Mouse (Mus musculus): ENCODE measurements around the gene Gm21964. TPM values are rescaled to one million over a fixed set of nuclear protein-coding genes. Genes with fewer than 3 reads are reported as not detected.

Gm21964 gene
- not detected in 2 replicates for polyA plus RNA-seq (2016; fragmentation: Nextera tagmentation; extraction: Ambion mirVana)

DNA sequence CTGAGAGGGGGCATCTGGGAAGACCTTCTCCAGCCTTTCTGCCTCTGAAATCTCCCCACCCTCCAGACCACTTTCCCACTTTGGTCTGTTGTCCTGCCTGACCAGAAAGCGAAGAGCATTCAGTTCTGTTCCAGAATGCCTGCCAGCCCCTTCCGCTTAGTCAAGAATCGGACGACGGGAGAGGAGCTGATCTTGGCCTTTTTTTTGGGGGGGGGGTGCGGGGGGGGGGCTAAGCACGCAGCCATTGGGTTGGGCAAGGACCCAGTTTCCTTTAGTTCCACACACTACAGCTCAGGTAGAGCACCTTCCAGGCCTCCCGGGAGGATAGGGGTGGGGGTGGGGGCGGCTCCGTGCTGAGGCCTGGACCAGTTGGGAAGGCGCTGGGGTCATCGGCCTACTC lies at the start of gene Gm21964:
TSS of gene Gm21964 (plus strand) at position 301 of the 400 bp plus-strand sequence.
- no peaks in the 10 kb centered on the region for H3K9me3 ChIP-seq
- no peaks in the 10 kb centered on the region for H3K4me1 ChIP-seq
- H3K4me3 ChIP-seq: no peak within 1 kb of the TSS
- 75% methylated on average over 12 of the region's 12 CpGs for WGBS
- DNase-seq (ENCODE audit: low spot score): no peak
- H3K36me3 ChIP-seq: no peaks in the 10 kb centered on the region
- H3K27me3 ChIP-seq (ENCODE audit: insufficient read depth, poor library complexity, severe bottlenecking): no peaks in the 10 kb centered on the region
- no peak within 1 kb of the TSS for H3K27ac ChIP-seq

DNA sequence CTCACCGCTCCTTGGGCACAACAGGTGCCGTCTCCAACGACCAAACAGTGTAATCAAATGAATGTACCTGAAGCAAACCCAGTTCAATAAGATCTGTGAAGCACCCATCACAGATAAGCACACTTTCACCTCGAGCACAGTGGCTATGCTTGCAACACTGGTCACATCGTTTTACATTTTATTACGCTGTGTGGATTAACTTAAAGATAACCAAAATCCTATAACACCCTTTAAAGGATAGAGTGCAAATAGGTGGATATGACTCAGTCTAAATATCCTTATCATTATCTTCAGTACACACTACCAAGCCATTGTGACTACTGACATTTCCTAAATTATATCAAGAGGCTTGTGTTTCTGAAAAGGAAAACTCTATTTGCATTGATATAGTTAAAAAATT lies 49.8 kb upstream of the Gm21964 start:
- no peaks in the 10 kb centered on the region; the same call in 1 of the 2 replicates for H3K27me3 ChIP-seq (ENCODE audit: insufficient read depth, poor library complexity, severe bottlenecking)
- no peaks in the 10 kb centered on the region for H3K36me3 ChIP-seq
- H3K27ac ChIP-seq: no peak overlapping the region
- 72% methylated on average over 6 of the region's 6 CpGs for whole genome bisulfite sequencing
- no peak overlapping the region for H3K4me3 ChIP-seq
- H3K4me1 ChIP-seq: no peaks in the 10 kb centered on the region
- no peaks in the 10 kb centered on the region for H3K9me3 ChIP-seq
- no peak for DNase-seq (ENCODE audit: low spot score)

DNA sequence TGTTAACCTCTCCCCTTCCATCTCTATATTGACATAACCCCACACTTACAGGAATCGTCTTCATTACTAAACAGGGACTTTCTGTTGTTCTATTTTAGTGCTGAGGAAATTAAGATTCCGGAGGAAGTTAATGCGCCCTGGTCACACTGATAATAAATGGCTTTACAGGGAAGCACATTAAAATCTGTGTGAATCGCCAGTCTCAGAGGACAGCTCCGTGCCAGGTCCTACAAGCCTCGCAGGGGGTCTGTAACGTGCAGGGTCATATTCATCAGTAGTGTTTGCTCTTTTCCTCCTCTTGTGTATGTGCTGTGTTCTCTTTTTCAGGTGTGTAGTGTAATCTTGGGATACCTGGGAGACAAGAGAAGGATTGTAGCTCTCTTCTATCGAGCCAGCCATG lies 42.8 kb upstream of the Gm21964 start:
- Histone ChIP-seq H3K27ac (no peak overlapping the region), H3K36me3 (no peaks in the 10 kb centered on the region), H3K4me3 (no peak overlapping the region), H3K27me3 (ENCODE audit: insufficient read depth, poor library complexity, severe bottlenecking) (peaks cover 8% of the 10 kb centered on the region; the same call in 1 of the 2 replicates), H3K9me3 (no peaks in the 10 kb centered on the region), H3K4me1 (no peaks in the 10 kb centered on the region)
- WGBS: 79% methylated on average over 8 of the region's 8 CpGs
- no peak for DNase-seq (ENCODE audit: low spot score)

DNA sequence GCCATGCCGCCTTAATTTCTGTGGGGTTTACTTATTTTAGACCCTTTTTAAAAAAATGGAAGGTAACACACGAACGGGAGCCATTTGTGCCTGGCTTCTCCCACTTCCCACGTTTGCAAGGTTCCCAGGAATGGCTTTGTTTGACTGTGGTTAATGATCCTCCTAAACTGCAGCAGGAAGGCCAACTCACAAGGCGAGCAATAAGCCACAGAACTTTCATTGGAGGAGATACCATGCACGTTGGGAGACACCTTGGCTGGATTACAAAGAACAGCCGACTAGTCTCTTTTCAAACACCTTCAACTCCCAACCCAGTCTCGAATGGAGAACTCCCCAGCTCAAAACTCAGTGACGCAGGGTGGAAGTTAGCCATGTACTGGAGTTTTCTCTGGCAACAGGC lies 36.8 kb upstream of the Gm21964 start:
- no peak for DNase-seq (ENCODE audit: low spot score)
- WGBS: 76% methylated on average over 9 of the region's 9 CpGs
- Histone ChIP-seq H3K36me3 (no peaks in the 10 kb centered on the region), H3K4me1 (no peaks in the 10 kb centered on the region), H3K4me3 (no peak overlapping the region), H3K27ac (no peak overlapping the region), H3K9me3 (no peaks in the 10 kb centered on the region), H3K27me3 (ENCODE audit: insufficient read depth, poor library complexity, severe bottlenecking) (no peaks in the 10 kb centered on the region)

- Histone ChIP-seq H3K4me1 (no peaks in the 10 kb centered on the region), H3K36me3 (no peaks in the 10 kb centered on the region), H3K27ac (no peak overlapping the region), H3K27me3 (ENCODE audit: insufficient read depth, poor library complexity, severe bottlenecking) (no peaks in the 10 kb centered on the region), H3K9me3 (no peaks in the 10 kb centered on the region), H3K4me3 (no peak overlapping the region)
- no peak for DNase-seq (ENCODE audit: low spot score)
- 89% methylated on average over 18 of the region's 18 CpGs for WGBS
Measured at GRCm38 (mm10) chr8:110064606-110065365, 36.2 kb upstream of the Gm21964 start.

DNA sequence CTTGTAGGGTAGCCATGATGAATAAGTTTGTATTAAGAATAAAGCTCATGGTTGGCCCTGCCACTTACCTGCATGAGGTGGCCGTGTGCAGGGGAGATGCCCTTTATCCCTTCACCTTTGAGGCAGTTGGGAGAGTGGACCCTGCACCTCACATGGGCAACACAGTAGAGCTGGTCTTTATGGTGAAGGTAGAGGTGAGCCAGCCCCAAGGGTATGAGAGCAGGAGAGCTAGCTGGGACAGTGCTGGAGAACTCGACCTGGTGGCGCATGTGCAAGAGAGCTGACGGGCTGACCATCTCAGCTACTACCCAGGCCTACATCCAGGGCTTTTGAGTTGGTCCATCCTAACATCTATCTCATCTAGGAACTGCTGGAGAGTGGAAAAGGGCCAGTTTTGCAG lies 35.3 kb upstream of the Gm21964 start:
- Histone ChIP-seq H3K27ac (no peak overlapping the region), H3K27me3 (ENCODE audit: insufficient read depth, poor library complexity, severe bottlenecking) (no peaks in the 10 kb centered on the region), H3K4me3 (no peak overlapping the region), H3K9me3 (no peaks in the 10 kb centered on the region), H3K4me1 (no peaks in the 10 kb centered on the region), H3K36me3 (no peaks in the 10 kb centered on the region)
- peak; percentile 64 for DNase-seq (ENCODE audit: low spot score)
- WGBS: 90% methylated on average over 4 of the region's 4 CpGs

- Histone ChIP-seq H3K27ac (no peak overlapping the region), H3K36me3 (no peaks in the 10 kb centered on the region), H3K4me3 (no peak overlapping the region), H3K4me1 (no peaks in the 10 kb centered on the region), H3K9me3 (no peaks in the 10 kb centered on the region), H3K27me3 (ENCODE audit: insufficient read depth, poor library complexity, severe bottlenecking) (no peaks in the 10 kb centered on the region)
- 82% methylated on average over 4 of the region's 4 CpGs for WGBS
- DNase-seq (ENCODE audit: low spot score): no peak
Measured at GRCm38 (mm10) chr8:110069706-110070105, 31.3 kb upstream of the Gm21964 start.

- Histone ChIP-seq H3K27me3 (ENCODE audit: insufficient read depth, poor library complexity, severe bottlenecking) (0 out of 2 replicates have a peak, but pooled peaks cover 3% of the 10 kb centered on the region), H3K9me3 (no peaks in the 10 kb centered on the region), H3K36me3 (no peaks in the 10 kb centered on the region), H3K4me1 (no peaks in the 10 kb centered on the region), H3K4me3 (no peak overlapping the region), H3K27ac (no peak overlapping the region)
- 13% methylated on average over 9 of the region's 9 CpGs for WGBS
- no peak for DNase-seq (ENCODE audit: low spot score)
Measured at GRCm38 (mm10) chr8:110071600-110071999, 29.4 kb upstream of the Gm21964 start.

- Histone ChIP-seq H3K27me3 (ENCODE audit: insufficient read depth, poor library complexity, severe bottlenecking) (0 out of 2 replicates have a peak, but pooled peaks cover 10% of the 10 kb centered on the region), H3K4me1 (peaks cover 3% of the 10 kb centered on the region), H3K36me3 (no peaks in the 10 kb centered on the region), H3K4me3 (no peak overlapping the region), H3K27ac (no peak overlapping the region), H3K9me3 (no peaks in the 10 kb centered on the region)
- DNase-seq (ENCODE audit: low spot score): no peak
- 79% methylated on average over 8 of the region's 8 CpGs for WGBS
Measured at GRCm38 (mm10) chr8:110074496-110074895, 26.5 kb upstream of the Gm21964 start.

DNA sequence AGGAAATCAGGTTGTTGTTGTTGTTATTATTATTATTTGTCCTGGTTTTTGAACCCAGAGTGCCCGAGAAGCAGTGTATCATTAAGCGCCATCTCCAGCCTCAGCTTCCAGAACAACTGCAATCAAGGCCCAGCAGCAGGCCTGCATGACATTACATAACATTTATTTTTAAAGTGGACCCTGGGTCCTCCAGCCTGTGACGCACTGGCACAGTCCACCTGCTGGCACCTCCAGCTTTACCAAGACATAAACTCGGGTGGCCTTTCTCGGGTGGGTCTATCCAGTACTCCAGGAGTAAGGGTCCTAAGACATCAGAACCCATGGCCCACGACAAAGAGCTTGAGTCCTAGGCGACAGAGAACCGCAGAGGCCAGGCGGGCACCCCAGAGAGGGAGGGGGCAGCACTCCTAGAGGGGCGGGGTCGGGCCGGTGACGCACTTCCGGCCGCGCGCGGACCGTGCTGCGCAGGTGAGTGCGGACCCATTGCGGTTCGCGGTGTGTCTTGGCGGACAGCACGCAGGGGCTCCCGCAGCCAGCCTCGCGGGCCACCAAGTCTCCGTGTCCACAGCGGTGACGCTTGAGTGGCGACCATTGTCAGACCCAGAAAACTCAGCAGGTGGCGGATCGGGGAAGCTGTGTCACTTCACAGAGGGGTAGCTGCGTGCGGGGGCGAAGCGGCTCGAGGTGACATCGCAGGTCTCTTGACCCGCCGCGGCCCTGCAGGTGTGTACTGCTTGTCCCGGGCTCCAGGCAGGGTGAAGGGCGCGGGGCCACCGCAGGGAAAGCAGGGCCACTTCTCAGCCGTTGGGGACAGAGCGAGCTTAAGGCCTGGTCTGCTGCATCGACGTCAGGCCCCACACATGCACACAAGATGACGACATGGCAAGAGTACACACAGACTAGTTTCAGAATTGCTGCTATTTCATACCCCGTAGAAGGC lies 21.5 kb upstream of the Gm21964 start, which contains the start of gene Zfp612:
TSS of gene Zfp612 (plus strand) at position 465 of the 940 bp plus-strand sequence.
- peaks cover 17% of the 10 kb centered on the region; the same call in 1 of the 2 replicates for H3K36me3 ChIP-seq
- H3K4me1 ChIP-seq: peaks cover 11% of the 10 kb centered on the region
- peak; percentile 79 for DNase-seq (ENCODE audit: low spot score)
- H3K27me3 ChIP-seq (ENCODE audit: insufficient read depth, poor library complexity, severe bottlenecking): 0 out of 2 replicates have a peak, but pooled peaks cover 10% of the 10 kb centered on the region
- peak within 1 kb of the TSS; percentile 88 for H3K4me3 ChIP-seq
- no peaks in the 10 kb centered on the region for H3K9me3 ChIP-seq
- WGBS: 8% methylated on average over 54 of the region's 54 CpGs
- peak within 1 kb of the TSS; percentile 87 for H3K27ac ChIP-seq

- Histone ChIP-seq H3K27me3 (ENCODE audit: insufficient read depth, poor library complexity, severe bottlenecking) (no peaks in the 10 kb centered on the region), H3K36me3 (peaks cover 44% of the 10 kb centered on the region), H3K4me3 (no peak overlapping the region), H3K27ac (no peak overlapping the region), H3K4me1 (peaks cover 11% of the 10 kb centered on the region), H3K9me3 (peaks cover 4% of the 10 kb centered on the region; the same call in 1 of the 2 replicates)
- 76% methylated on average over 11 of the region's 11 CpGs for WGBS
- no peak for DNase-seq (ENCODE audit: low spot score)
Measured at GRCm38 (mm10) chr8:110082416-110083105, 18.4 kb upstream of the Gm21964 start.

DNA sequence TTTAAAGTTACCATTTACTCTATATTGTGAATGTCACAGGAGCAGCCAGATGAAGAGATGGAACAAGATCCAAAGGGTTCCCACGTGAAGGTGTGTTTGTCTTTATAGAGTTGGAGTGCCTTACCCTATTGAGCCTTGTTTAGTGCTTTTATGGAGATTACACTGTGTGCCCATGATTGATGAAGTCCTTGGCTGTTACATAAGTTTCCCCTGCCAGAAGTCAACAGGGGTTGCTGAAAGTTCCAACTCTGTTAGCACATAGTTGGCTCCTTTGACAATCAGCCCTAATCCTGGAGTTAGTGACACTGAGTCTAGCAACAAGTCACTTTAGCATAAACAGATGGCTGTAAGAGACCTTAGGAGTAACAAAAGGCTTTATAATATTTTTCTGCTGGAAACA lies 9.1 kb upstream of the Gm21964 start:
- Histone ChIP-seq H3K27ac (no peak overlapping the region), H3K4me1 (no peaks in the 10 kb centered on the region), H3K4me3 (no peak overlapping the region), H3K36me3 (peaks cover 36% of the 10 kb centered on the region), H3K9me3 (peaks cover 17% of the 10 kb centered on the region), H3K27me3 (ENCODE audit: insufficient read depth, poor library complexity, severe bottlenecking) (no peaks in the 10 kb centered on the region)
- no peak for DNase-seq (ENCODE audit: low spot score)
- WGBS: 73% methylated on average over 1 of the region's 1 CpGs
